Mouse (Mus musculus): ENCODE results near the gene Ubr4. TPM values are rescaled to one million over a fixed set of nuclear protein-coding genes. Genes with fewer than 3 reads are reported as not detected.
"Not testable (repeated sequence)": the region's sequence is repeated elsewhere in the genome, so short reads cannot be mapped to it uniquely, and the experiment has no call there.

Gene Ubr4
- polyA plus RNA-seq, 1 experiment from 2014 or later: 72.2 TPM

GRCm38 (mm10) chr4:139530248-139530647 lies 177.8 kb downstream of the Ubr4 start, which contains the start of gene Iffo2:
Gene Iffo2 (plus strand): TSS chr4:139530548.
- ATAC-seq (replicated peaks; ENCODE audit: low FRiP score); H3K36me3 ChIP-seq; H3K9me3 ChIP-seq (replicated peaks); H3K4me1 ChIP-seq; H3K27ac ChIP-seq; H3K9ac ChIP-seq; H3K4me3 ChIP-seq (replicated peaks); H3K4me2 ChIP-seq; H3K27me3 ChIP-seq: not testable (repeated sequence)
- WGBS: 84% methylated on average over 5 of the region's 5 CpGs

GRCm38 (mm10) chr4:139532081-139532480 lies 179.7 kb downstream of the Ubr4 start:
- Histone ChIP-seq H3K9ac (no peak overlapping the region), H3K4me1 (peaks cover 15% of the 10 kb centered on the region), H3K9me3 (replicated peaks) (no peaks in the 10 kb centered on the region), H3K36me3 (no peaks in the 10 kb centered on the region), H3K4me3 (replicated peaks) (no peak overlapping the region), H3K27me3 (no peaks in the 10 kb centered on the region), H3K4me2 (no peak overlapping the region), H3K27ac (no peak overlapping the region)
- WGBS: 72% methylated on average over 10 of the region's 10 CpGs
- no peak for ATAC-seq (replicated peaks; ENCODE audit: low FRiP score)

- Histone ChIP-seq H3K4me3 (replicated peaks) (no peak overlapping the region), H3K27me3 (no peaks in the 10 kb centered on the region), H3K9ac (no peak overlapping the region), H3K27ac (0 out of 2 replicates have a peak overlapping the region, but pooled peaks have one; percentile 30), H3K4me1 (peaks cover 15% of the 10 kb centered on the region), H3K36me3 (no peaks in the 10 kb centered on the region), H3K4me2 (no peak overlapping the region), H3K9me3 (replicated peaks) (no peaks in the 10 kb centered on the region)
- WGBS: 38% methylated on average over 12 of the region's 12 CpGs
- ATAC-seq (replicated peaks; ENCODE audit: low FRiP score): peak; percentile 67
Measured at GRCm38 (mm10) chr4:139535127-139535695, 182.8 kb downstream of the Ubr4 start.

GRCm38 (mm10) chr4:139535719-139536118 lies 183.3 kb downstream of the Ubr4 start:
- Histone ChIP-seq H3K4me3 (replicated peaks) (no peak overlapping the region), H3K27ac (no peak overlapping the region), H3K36me3 (no peaks in the 10 kb centered on the region), H3K27me3 (no peaks in the 10 kb centered on the region), H3K4me1 (peaks cover 15% of the 10 kb centered on the region), H3K9ac (no peak overlapping the region), H3K9me3 (replicated peaks) (no peaks in the 10 kb centered on the region), H3K4me2 (no peak overlapping the region)
- ATAC-seq (replicated peaks; ENCODE audit: low FRiP score): peak; percentile 40; the same call in 1 of the 2 replicates
- 53% methylated on average over 7 of the region's 7 CpGs for WGBS

GRCm38 (mm10) chr4:139536706-139537105 lies 184.3 kb downstream of the Ubr4 start:
- no peaks in the 10 kb centered on the region for H3K36me3 ChIP-seq
- no peak overlapping the region for H3K4me2 ChIP-seq
- peaks cover 15% of the 10 kb centered on the region for H3K4me1 ChIP-seq
- WGBS: 77% methylated on average over 9 of the region's 9 CpGs
- H3K4me3 ChIP-seq (replicated peaks): no peak overlapping the region
- H3K9me3 ChIP-seq (replicated peaks): no peaks in the 10 kb centered on the region
- no peaks in the 10 kb centered on the region for H3K27me3 ChIP-seq
- H3K9ac ChIP-seq: no peak overlapping the region
- no peak for ATAC-seq (replicated peaks; ENCODE audit: low FRiP score)
- H3K27ac ChIP-seq: no peak overlapping the region

Small RNAs within 50 kb of the gene (microRNA-seq; reads per million reads assigned to microRNA genes)
- 2.1 reads per million, percentile 10 among the genes with 10 or more reads in this experiment for gene Gm24245
- 0.44 reads per million for gene Gm25732

Other genes with a start within 250 kb of the Ubr4 start
- 522 and 595 TPM in 2 replicates for gene Minos1, start 221.5 kb upstream of the Ubr4 start, polyA plus RNA-seq (2015; fragmentation: Nextera tagmentation; extraction: Ambion mirVana)
- 392 and 395 TPM in 2 replicates for gene Capzb, start 159.7 kb upstream of the Ubr4 start, polyA plus RNA-seq (2015; fragmentation: Nextera tagmentation; extraction: Ambion mirVana)
- 13.9 and 14.2 TPM in 2 replicates for gene Pqlc2, start 41.9 kb upstream of the Ubr4 start, polyA plus RNA-seq (2015; fragmentation: Nextera tagmentation; extraction: Ambion mirVana)
- 154 and 166 TPM in 2 replicates for gene Akr7a5, start 41.9 kb upstream of the Ubr4 start, polyA plus RNA-seq (2015; fragmentation: Nextera tagmentation; extraction: Ambion mirVana)
- gene Mrto4, start within 50 bp of the Ubr4 start, polyA plus RNA-seq (2015; fragmentation: Nextera tagmentation; extraction: Ambion mirVana): 123 and 130 TPM in 2 replicates
- 32.2 and 32.3 TPM in 2 replicates for gene Emc1, start within 50 bp of the Ubr4 start, polyA plus RNA-seq (2015; fragmentation: Nextera tagmentation; extraction: Ambion mirVana)
- 4.3 and 4.8 TPM in 2 replicates for gene Iffo2, start 177.9 kb downstream of the Ubr4 start, polyA plus RNA-seq (2015; fragmentation: Nextera tagmentation; extraction: Ambion mirVana)

Measured in kidney, embryonic 15.5 days (tissue).